Mouse (Mus musculus) cortical plate, adult 2 months (tissue): ENCODE data around the gene Csrp1.

ENCODE experiments used
- CTCF ChIP-seq: fragments of 200-500 bp; IDR thresholded peaks from 2 replicates; pipeline ENCODE4 v1.5.1; 2011; ENCODE audit warnings: mild to moderate bottlenecking, control low read depth, low read length; ENCODE audit not compliant: insufficient read depth; ENCODE audit errors: extremely low read depth
- POLR2A ChIP-seq: fragments of 200-500 bp; IDR thresholded peaks from 2 replicates; pipeline ENCODE4 v1.6.1; 2011; ENCODE audit warnings: mild to moderate bottlenecking, low read length, control low read depth; ENCODE audit not compliant: insufficient read depth; ENCODE audit errors: extremely low read depth

DNA sequence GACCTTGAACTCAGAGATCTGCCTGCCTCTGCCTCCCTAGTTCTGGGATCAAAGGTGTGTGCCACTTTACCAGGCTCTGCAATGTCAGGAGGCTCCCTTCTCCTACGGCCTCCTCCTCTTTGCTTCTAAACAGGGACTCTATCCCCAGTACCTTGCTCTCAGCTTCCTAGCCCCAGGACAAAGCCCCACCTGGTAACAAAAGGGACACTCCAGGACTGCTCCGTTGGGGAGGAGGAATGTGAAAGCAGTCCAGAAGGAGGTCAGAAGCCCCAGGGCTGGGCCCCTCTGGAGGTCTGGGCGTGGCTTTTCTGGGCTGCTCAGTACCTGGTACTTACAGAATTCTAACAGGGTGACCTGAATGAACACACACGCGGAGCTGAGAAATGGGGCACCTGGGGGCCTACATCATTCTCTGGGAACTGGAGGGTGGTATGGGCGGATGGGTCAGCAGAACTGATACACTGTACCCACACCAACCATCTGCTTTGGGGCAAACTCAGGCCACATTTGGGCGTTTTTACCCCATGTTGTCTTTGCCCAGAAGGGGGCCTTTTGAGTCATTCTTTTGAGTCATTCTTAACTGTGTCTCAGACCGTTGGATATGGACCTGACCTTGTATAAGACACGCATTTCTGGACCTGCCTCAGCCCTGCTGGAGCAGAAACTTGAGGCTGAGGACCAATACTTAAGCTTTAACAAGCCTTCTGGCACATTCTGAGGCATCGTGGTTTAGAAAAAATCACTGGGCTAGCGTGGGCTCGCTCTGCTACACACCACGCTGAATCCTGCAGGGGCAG, 72.5 kb downstream of the Csrp1 start:
- TF ChIP-seq CTCF (no peak), POLR2A (no peak)
